In the genomic region with DNA sequence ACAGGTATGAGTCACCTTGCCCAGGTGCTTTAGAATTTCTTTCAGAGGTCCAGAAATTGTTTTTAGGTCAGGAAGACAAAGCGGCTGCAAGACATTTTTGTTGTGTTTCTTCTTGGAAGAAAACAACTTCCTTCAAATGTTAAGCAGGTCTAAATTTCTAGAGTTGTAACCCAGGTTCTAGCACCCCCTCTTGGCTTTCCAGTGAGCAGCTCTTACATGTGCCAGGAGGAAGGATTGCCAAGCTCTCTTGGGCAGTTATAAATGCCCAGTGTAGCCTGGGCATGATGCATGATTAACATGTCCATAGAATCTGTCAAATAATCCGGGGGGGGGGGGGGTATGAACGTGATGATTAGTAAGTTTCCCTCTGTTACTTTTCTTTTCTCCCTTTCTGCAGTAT, we compare ENCODE assay signal across 13 mouse cellular contexts. TPM values are rescaled to one million over a fixed set of nuclear protein-coding genes. Genes with fewer than 3 reads are reported as not detected.
DNase-seq lines count a peak whose midpoint lies in the region; ATAC-seq and TF ChIP-seq lines count a peak whose summit lies in the region.
"Had no signal": no experiment of that assay in that cellular context is flagged by ENCODE, and none has a peak within 500 bp of the region (broad histone marks: within the 10 kb centered on the region; RNA-seq: fewer than 3 reads in every experiment).

No protein-coding gene starts in this region.

- no peak overlapping the region for H3K4me2 ChIP-seq in hindbrain, postnatal 0 days (ENCODE audit: low read depth, low read length)
- H3K4me2 ChIP-seq in hindbrain, embryonic 13.5 days, result no peak overlapping the region
- no peak overlapping the region for H3K4me2 ChIP-seq in lung, postnatal 0 days (replicated peaks; ENCODE audit: low read depth, low read length)
- H3K4me2 ChIP-seq: heart, embryonic 15.5 days; midbrain, embryonic 13.5 days; neural tube, embryonic 15.5 days; stomach, embryonic 15.5 days had no signal

- ATAC-seq in hindbrain, postnatal 0 days, result no peak
- no peak for ATAC-seq in hindbrain, embryonic 13.5 days (ENCODE audit: low FRiP score)
- ATAC-seq in lung, postnatal 0 days, result peak; percentile 48
- peak; percentile 69 for ATAC-seq in Patski
- ATAC-seq: inflammation-experienced regulatory T-cells, adult 6 months; midbrain, embryonic 13.5 days had no signal

- peak; percentile 53 for TF ChIP-seq CTCF in hindbrain, postnatal 0 days (IDR thresholded peaks at IDR 0.05; ENCODE audit: low read depth)
- peak; percentile 69 for TF ChIP-seq CTCF in lung, postnatal 0 days (IDR thresholded peaks at IDR 0.05)
- peak; percentile 77 for TF ChIP-seq CTCF in Patski (IDR thresholded peaks at IDR 0.05)

- in situ Hi-C loops in Patski (cut with MboI; ENCODE audit: low pct_unique_long_range_greater_than_20kb), result no loop called here

- TF ChIP-seq EP300 in lung, postnatal 0 days (IDR thresholded peaks at IDR 0.05), result peak; percentile 33; the same call in 1 of the 2 replicates

- no peaks in the 10 kb centered on the region for H3K9me3 ChIP-seq in hindbrain, postnatal 0 days (ENCODE audit: low read length)
- no peaks in the 10 kb centered on the region for H3K9me3 ChIP-seq in hindbrain, embryonic 13.5 days
- no peaks in the 10 kb centered on the region for H3K9me3 ChIP-seq in lung, postnatal 0 days (ENCODE audit: low read length)
- H3K9me3 ChIP-seq: heart, embryonic 15.5 days; midbrain, embryonic 13.5 days; neural tube, embryonic 15.5 days; stomach, embryonic 15.5 days had no signal

- CTCF ChIA-PET in Patski (lab: Charles Lee), result interaction anchor here (0.6 to 1.3 kb wide), 6 partner anchors 38 to 125 kb away, joined by 3 to 7 read pairs (median 3); a partner anchor contains a TSS

- no peaks in the 10 kb centered on the region for H3K36me3 ChIP-seq in hindbrain, postnatal 0 days (ENCODE audit: insufficient read depth, low read length)
- H3K36me3 ChIP-seq in hindbrain, embryonic 13.5 days, result no peaks in the 10 kb centered on the region
- no peaks in the 10 kb centered on the region for H3K36me3 ChIP-seq in lung, postnatal 0 days (ENCODE audit: insufficient read depth, low read length)
- H3K36me3 ChIP-seq in splenic B cell, adult 2 months (ENCODE audit: control insufficient read depth, insufficient read depth, low read length, poor library complexity, severe bottlenecking), result no peaks in the 10 kb centered on the region
- H3K36me3 ChIP-seq: heart, embryonic 15.5 days; midbrain, embryonic 13.5 days; neural tube, embryonic 15.5 days; stomach, embryonic 15.5 days had no signal

- H3K4me1 ChIP-seq in hindbrain, postnatal 0 days (ENCODE audit: insufficient read depth, low read length), result no peaks in the 10 kb centered on the region
- H3K4me1 ChIP-seq in hindbrain, embryonic 13.5 days (replicated peaks), result no peaks in the 10 kb centered on the region
- H3K4me1 ChIP-seq in lung, postnatal 0 days (ENCODE audit: insufficient read depth, low read depth, low read length), result no peaks in the 10 kb centered on the region
- H3K4me1 ChIP-seq: heart, embryonic 15.5 days; midbrain, embryonic 13.5 days; neural tube, embryonic 15.5 days; stomach, embryonic 15.5 days had no signal

- DNase-seq in hindbrain, postnatal 0 days (ENCODE audit: low spot score), result peak; percentile 69
- peak; percentile 85 for DNase-seq in lung, postnatal 0 days (ENCODE audit: low spot score)
- DNase-seq in lung, adult 18-20 months, result no peak
- DNase-seq in Patski (ENCODE audit: low read depth, low spot score), result no peak
- DNase-seq in splenic B cell, adult 2 months (ENCODE audit: low read depth, low spot score), result peak; percentile 35
- no peak for DNase-seq in retina, postnatal 1 day
- DNase-seq: cerebellum, postnatal 10 days had no signal

- no peak overlapping the region for H3K27ac ChIP-seq in hindbrain, postnatal 0 days
- no peak overlapping the region for H3K27ac ChIP-seq in hindbrain, embryonic 13.5 days
- H3K27ac ChIP-seq in lung, postnatal 0 days (ENCODE audit: low read length), result no peak overlapping the region
- H3K27ac ChIP-seq: heart, embryonic 15.5 days; midbrain, embryonic 13.5 days; neural tube, embryonic 15.5 days; stomach, embryonic 15.5 days had no signal

- no peak overlapping the region for H3K4me3 ChIP-seq in hindbrain, postnatal 0 days (ENCODE audit: low read length)
- H3K4me3 ChIP-seq in hindbrain, embryonic 13.5 days, result no peak overlapping the region
- no peak overlapping the region for H3K4me3 ChIP-seq in lung, postnatal 0 days (ENCODE audit: low read depth, low read length)
- H3K4me3 ChIP-seq: heart, embryonic 15.5 days; midbrain, embryonic 13.5 days; neural tube, embryonic 15.5 days; stomach, embryonic 15.5 days had no signal

- POLR2A ChIA-PET in Patski (lab: Charles Lee), result interaction anchor here (0.5 kb wide), 1 partner anchor 27 kb away, joined by 3 read pairs; no protein-coding TSS in a partner anchor

- H3K9ac ChIP-seq in hindbrain, postnatal 0 days (replicated peaks; ENCODE audit: low read length), result no peak overlapping the region
- H3K9ac ChIP-seq in hindbrain, embryonic 13.5 days, result no peak overlapping the region
- no peak overlapping the region for H3K9ac ChIP-seq in lung, postnatal 0 days (replicated peaks; ENCODE audit: low read depth)
- H3K9ac ChIP-seq: heart, embryonic 15.5 days; midbrain, embryonic 13.5 days; neural tube, embryonic 15.5 days; stomach, embryonic 15.5 days had no signal

- 40% methylated on average over 3 of the region's 3 CpGs for WGBS in hindbrain, postnatal 0 days
- WGBS in hindbrain, embryonic 13.5 days, result 55% methylated on average over 3 of the region's 3 CpGs
- 42% methylated on average over 3 of the region's 3 CpGs for WGBS in lung, postnatal 0 days

- no peaks in the 10 kb centered on the region for H3K27me3 ChIP-seq in hindbrain, postnatal 0 days (ENCODE audit: insufficient read depth, low read length)
- no peaks in the 10 kb centered on the region for H3K27me3 ChIP-seq in hindbrain, embryonic 13.5 days
- H3K27me3 ChIP-seq in lung, postnatal 0 days (replicated peaks; ENCODE audit: insufficient read depth, low read length), result no peaks in the 10 kb centered on the region
- H3K27me3 ChIP-seq in Patski, result no peaks in the 10 kb centered on the region
- H3K27me3 ChIP-seq in splenic B cell, adult 2 months (ENCODE audit: control insufficient read depth, insufficient read depth, low read length, poor library complexity, severe bottlenecking), result no peaks in the 10 kb centered on the region
- H3K27me3 ChIP-seq: midbrain, embryonic 13.5 days; neural tube, embryonic 15.5 days; stomach, embryonic 15.5 days had no signal

RNA-seq across cellular contexts. Expression of a gene that starts 12.0 kb away (rescaled TPM):
- total RNA-seq in hindbrain, postnatal 0 days (2014; rRNA removed), result 33.5 and 57.2 TPM in 2 replicates
- polyA plus RNA-seq in hindbrain, postnatal 0 days (2015; fragmentation: Nextera tagmentation; extraction: Ambion mirVana), result 44.1 and 47.9 TPM in 2 replicates
- 37.4 and 40.5 TPM in 2 replicates for polyA plus RNA-seq in hindbrain, embryonic 13.5 days (2015; fragmentation: Nextera tagmentation; extraction: Ambion mirVana)
- 186 and 211 TPM in 2 replicates for polyA plus RNA-seq in lung, postnatal 0 days (2015; fragmentation: Nextera tagmentation; extraction: Ambion mirVana)
- polyA plus RNA-seq in Patski (2021), result 4.1 TPM

RNA-seq across cellular contexts. Expression of a gene that starts 16.7 kb away (rescaled TPM):
- total RNA-seq in hindbrain, postnatal 0 days (2014; rRNA removed), result 24.0 and 24.7 TPM in 2 replicates
- polyA plus RNA-seq in hindbrain, postnatal 0 days (2015; fragmentation: Nextera tagmentation; extraction: Ambion mirVana), result 31.9 and 37.5 TPM in 2 replicates
- polyA plus RNA-seq in hindbrain, embryonic 13.5 days (2015; fragmentation: Nextera tagmentation; extraction: Ambion mirVana), result 23.5 and 24.7 TPM in 2 replicates
- 125 and 137 TPM in 2 replicates for polyA plus RNA-seq in lung, postnatal 0 days (2015; fragmentation: Nextera tagmentation; extraction: Ambion mirVana)
- polyA plus RNA-seq in Patski (2021), result 1.8 TPM

RNA-seq across cellular contexts. Expression of a gene that starts 26.1 kb away (rescaled TPM):
- total RNA-seq in hindbrain, postnatal 0 days (2014; rRNA removed), result 117 and 293 TPM in 2 replicates
- polyA plus RNA-seq in hindbrain, postnatal 0 days (2015; fragmentation: Nextera tagmentation; extraction: Ambion mirVana), result 609 and 617 TPM in 2 replicates
- polyA plus RNA-seq in hindbrain, embryonic 13.5 days (2015; fragmentation: Nextera tagmentation; extraction: Ambion mirVana), result 683 and 734 TPM in 2 replicates
- polyA plus RNA-seq in lung, postnatal 0 days (2015; fragmentation: Nextera tagmentation; extraction: Ambion mirVana), result 906 and 1,023 TPM in 2 replicates
- polyA plus RNA-seq in Patski (2021), result 1,207 TPM

RNA-seq across cellular contexts. Expression of a gene that starts 26.1 kb away (rescaled TPM):
- 289 and 356 TPM in 2 replicates for total RNA-seq in hindbrain, postnatal 0 days (2014; rRNA removed)
- 562 and 577 TPM in 2 replicates for polyA plus RNA-seq in hindbrain, postnatal 0 days (2015; fragmentation: Nextera tagmentation; extraction: Ambion mirVana)
- polyA plus RNA-seq in hindbrain, embryonic 13.5 days (2015; fragmentation: Nextera tagmentation; extraction: Ambion mirVana), result 497 and 540 TPM in 2 replicates
- polyA plus RNA-seq in lung, postnatal 0 days (2015; fragmentation: Nextera tagmentation; extraction: Ambion mirVana), result 455 and 501 TPM in 2 replicates
- polyA plus RNA-seq in Patski (2021), result 361 TPM

RNA-seq across cellular contexts. Expression of a gene that starts 38.0 kb away (rescaled TPM):
- 123 and 163 TPM in 2 replicates for total RNA-seq in hindbrain, postnatal 0 days (2014; rRNA removed)
- 546 and 583 TPM in 2 replicates for polyA plus RNA-seq in hindbrain, postnatal 0 days (2015; fragmentation: Nextera tagmentation; extraction: Ambion mirVana)
- 494 and 549 TPM in 2 replicates for polyA plus RNA-seq in hindbrain, embryonic 13.5 days (2015; fragmentation: Nextera tagmentation; extraction: Ambion mirVana)
- 258 and 279 TPM in 2 replicates for polyA plus RNA-seq in lung, postnatal 0 days (2015; fragmentation: Nextera tagmentation; extraction: Ambion mirVana)
- polyA plus RNA-seq in Patski (2021), result 222 TPM

Comparison
In these comparisons a context has a peak if more than half of its experiments do, and no peak if none do; other contexts are left out.
1. DNase-seq: peak in hindbrain, postnatal 0 days (single experiment), lung, postnatal 0 days (single experiment) and splenic B cell, adult 2 months (single experiment); none in lung, adult 18-20 months (0 of 2), Patski (single experiment) and retina, postnatal 1 day (single experiment).
2. ATAC-seq: peak in lung, postnatal 0 days (single experiment) and Patski (single experiment); none in hindbrain, postnatal 0 days (single experiment) and hindbrain, embryonic 13.5 days (single experiment).
3. Peak in every context shown above with its lines, with median percentiles within 50 percentile points of each other: CTCF ChIP-seq.